Mouse (Mus musculus) CH12.LX (cell line): ENCODE measurements around the gene Acads. TPM values are rescaled to one million over a fixed set of nuclear protein-coding genes. Genes with fewer than 3 reads are reported as not detected.

Source experiments
- DNase-seq: peaks from one replicate; pipeline ENCODE4 v3.0.0-alpha.2; 2013; ENCODE audit errors: extremely low read depth
- H3K27ac ChIP-seq: 2 replicates; pipeline ENCODE4 v1.5.1; 2012; ENCODE audit warnings: low read depth, mild to moderate bottlenecking, control low read depth, moderate library complexity; ENCODE audit not compliant: insufficient read depth
- H3K27me3 ChIP-seq: replicated peaks from 2 replicates; pipeline ENCODE3; 2012; ENCODE audit warnings: inconsistent platforms
- H3K36me3 ChIP-seq, 2 experiments: replicated peaks in 1 of 2; 2 replicates each; pipeline versions ENCODE3 to v1.6.1; 2012; ENCODE audit warnings: inconsistent platforms in 1 of 2, low read length in 1 of 2, mild to moderate bottlenecking in 1 of 2, mixed read lengths in 1 of 2, moderate library complexity in 1 of 2; ENCODE audit not compliant: control insufficient read depth in 1 of 2, insufficient read depth in 1 of 2
- H3K4me1 ChIP-seq, 2 experiments: 2 replicates each; pipeline ENCODE4 v1.6.1; 2012; ENCODE audit warnings: inconsistent platforms in 1 of 2, moderate library complexity in 1 of 2; ENCODE audit not compliant: insufficient read depth in 2 of 2, control insufficient read depth in 1 of 2
- H3K4me2 ChIP-seq: 2 replicates; pipeline ENCODE4 v1.6.1; 2012; ENCODE audit warnings: low read depth, mild to moderate bottlenecking, control low read depth; ENCODE audit not compliant: poor library complexity, insufficient read depth, severe bottlenecking
- H3K4me3 ChIP-seq, 3 experiments: fragments of 150-350 bp in 1 of 3; sonication (generic) in 1 of 3; replicated peaks in 1 of 3; 2 replicates each; pipeline versions ENCODE3 to v1.5.1; 2011 to 2012; ENCODE audit warnings: low read depth in 2 of 3, low read length in 2 of 3, mild to moderate bottlenecking in 2 of 3, moderate library complexity in 2 of 3, control low read depth in 1 of 3, improper control_type of control experiment in 1 of 3, inconsistent platforms in 1 of 3, mixed read lengths in 1 of 3; ENCODE audit not compliant: poor library complexity in 1 of 3
- H3K79me2 ChIP-seq: replicated peaks from 2 replicates; pipeline ENCODE4 v1.6.1; 2012; ENCODE audit warnings: mild to moderate bottlenecking, moderate library complexity; ENCODE audit not compliant: control insufficient read depth, poor library complexity, insufficient read depth, severe bottlenecking; ENCODE audit errors: extremely low read depth
- H3K9ac ChIP-seq: 2 replicates; pipeline ENCODE4 v1.6.1; 2012; ENCODE audit warnings: low read depth, mild to moderate bottlenecking, control low read depth, moderate library complexity; ENCODE audit not compliant: insufficient read depth
- H3K9me3 ChIP-seq: replicated peaks from 2 replicates; pipeline ENCODE3; 2012; ENCODE audit warnings: low read length, inconsistent platforms, mixed read lengths
- BHLHE40 ChIP-seq: IDR thresholded peaks from 2 replicates; pipeline ENCODE4 v1.6.1; 2011; ENCODE audit warnings: mild to moderate bottlenecking, low read depth, low read length, improper control_type of control experiment
- CHD1 ChIP-seq: IDR thresholded peaks from 2 replicates; pipeline ENCODE4 v1.6.1; 2012; ENCODE audit warnings: low read depth, low read length, improper control_type of control experiment, inconsistent platforms
- CHD2 ChIP-seq: IDR thresholded peaks from 2 replicates; pipeline ENCODE4 v1.6.1; 2011; ENCODE audit warnings: low read length, improper control_type of control experiment
- ELF1 ChIP-seq: IDR thresholded peaks from 2 replicates; pipeline ENCODE4 v1.6.1; 2014; ENCODE audit warnings: low read depth, mild to moderate bottlenecking, inconsistent platforms, low read length, improper control_type of control experiment
- EP300 ChIP-seq: IDR thresholded peaks from 2 replicates; pipeline ENCODE4 v1.6.1; 2011; ENCODE audit warnings: low read length, improper control_type of control experiment
- ETS1 ChIP-seq: conservative IDR thresholded peaks from 2 replicates; pipeline ENCODE4 v1.6.1; 2012; ENCODE audit warnings: low read depth, mild to moderate bottlenecking, inconsistent platforms, low read length, improper control_type of control experiment, moderate library complexity
- GABPA ChIP-seq: IDR thresholded peaks from 2 replicates; pipeline ENCODE4 v1.6.1; 2012; ENCODE audit warnings: low read depth, low read length, improper control_type of control experiment, inconsistent platforms; ENCODE audit not compliant: insufficient replicate concordance
- HCFC1 ChIP-seq: IDR thresholded peaks from 2 replicates; pipeline ENCODE4 v1.6.1; 2012; ENCODE audit warnings: low read depth, mild to moderate bottlenecking, inconsistent platforms, low read length, improper control_type of control experiment
- IRF4 ChIP-seq: IDR thresholded peaks from 2 replicates; pipeline ENCODE4 v1.6.1; 2014; ENCODE audit warnings: low read depth, mild to moderate bottlenecking, inconsistent platforms, low read length, improper control_type of control experiment
- MAX ChIP-seq: IDR thresholded peaks from 2 replicates; pipeline ENCODE4 v1.6.1; 2011; ENCODE audit warnings: low read length, improper control_type of control experiment
- MYC ChIP-seq: IDR thresholded peaks from 2 replicates; pipeline ENCODE4 v1.6.1; 2011; ENCODE audit warnings: low read depth, mild to moderate bottlenecking, improper control_type of control experiment, low read length
- PAX5 ChIP-seq: IDR thresholded peaks from 2 replicates; pipeline ENCODE4 v1.6.1; 2012; ENCODE audit warnings: low read length, inconsistent platforms, mixed read lengths
- POLR2A ChIP-seq: IDR thresholded peaks from 2 replicates; pipeline ENCODE4 v1.6.1; 2011; ENCODE audit warnings: low read depth, mild to moderate bottlenecking, improper control_type of control experiment, low read length
- POLR2AphosphoS2 ChIP-seq: IDR thresholded peaks from 2 replicates; pipeline ENCODE4 v1.6.1; 2011; ENCODE audit warnings: low read depth, low read length, improper control_type of control experiment
- RAD21 ChIP-seq: IDR thresholded peaks from 2 replicates; pipeline ENCODE4 v1.6.1; 2011; ENCODE audit warnings: low read depth, mild to moderate bottlenecking, low read length, improper control_type of control experiment, moderate library complexity
- RCOR1 ChIP-seq: conservative IDR thresholded peaks from 2 replicates; pipeline ENCODE4 v1.6.1; 2012; ENCODE audit warnings: low read depth, mild to moderate bottlenecking, inconsistent platforms, low read length, improper control_type of control experiment
- SIN3A ChIP-seq: IDR thresholded peaks from 2 replicates; pipeline ENCODE4 v1.6.1; 2012; ENCODE audit warnings: low read length, improper control_type of control experiment, inconsistent platforms
- SMC3 ChIP-seq: IDR thresholded peaks from 2 replicates; pipeline ENCODE4 v1.6.1; 2011; ENCODE audit warnings: low read depth, low read length, improper control_type of control experiment
- TBP ChIP-seq: conservative IDR thresholded peaks from 2 replicates; pipeline ENCODE4 v1.6.1; 2011; ENCODE audit warnings: low read depth, low read length, improper control_type of control experiment
- TCF12 ChIP-seq: IDR thresholded peaks from 2 replicates; pipeline ENCODE4 v1.6.1; 2014; ENCODE audit warnings: low read depth, mild to moderate bottlenecking, inconsistent platforms, low read length, improper control_type of control experiment
- UBTF ChIP-seq: IDR thresholded peaks from 2 replicates; pipeline ENCODE4 v1.6.1; 2012; ENCODE audit warnings: low read depth, mild to moderate bottlenecking, inconsistent platforms, low read length, improper control_type of control experiment, moderate library complexity
- USF1 ChIP-seq: IDR thresholded peaks from 2 replicates; pipeline ENCODE4 v1.6.1; 2014; ENCODE audit warnings: low read depth, mild to moderate bottlenecking, inconsistent platforms, low read length, improper control_type of control experiment
- USF2 ChIP-seq: conservative IDR thresholded peaks from 2 replicates; pipeline ENCODE4 v1.6.1; 2011; ENCODE audit warnings: low read depth, low read length, improper control_type of control experiment
- ZC3H11A ChIP-seq: IDR thresholded peaks from 2 replicates; pipeline ENCODE4 v1.6.1; 2012; ENCODE audit warnings: low read depth, mild to moderate bottlenecking, inconsistent platforms, low read length, improper control_type of control experiment
- ZKSCAN1 ChIP-seq: IDR thresholded peaks from 2 replicates; pipeline ENCODE4 v1.6.1; 2012; ENCODE audit warnings: low read depth, inconsistent platforms, low read length, improper control_type of control experiment, borderline replicate concordance
- ZNF384 ChIP-seq: IDR thresholded peaks from 2 replicates; pipeline ENCODE4 v1.6.1; 2012; ENCODE audit warnings: low read depth, low read length, improper control_type of control experiment, inconsistent platforms
- dilution Hi-C: fragments of 300-500 bp; cut with MboI; formaldehyde crosslinking; loops from 2 replicates; pipeline ENCODE4 v1.14.3; 2020; ENCODE audit warnings: low sequenced_read_pairs; ENCODE audit not compliant: extremely low pct_unique_long_range_greater_than_20kb, extremely low pct_ligation_motif_present
- in situ Hi-C: fragments of 300-500 bp; cut with MboI; formaldehyde crosslinking; loops from 3 replicates; pipeline ENCODE4 v1.14.3; 2019; ENCODE audit warnings: low sequenced_read_pairs, low pct_ligation_motif_present, low pct_unique_long_range_greater_than_20kb, mixed read lengths
- polyA plus RNA-seq: library from polyadenylated mRNA; unstranded; fragments of >175 nt; gene quantifications from 2 replicates; pipeline ENCODE4 v1.2.1, GENCODE M21; 2012; ENCODE audit warnings: low read depth; ENCODE audit not compliant: insufficient read length
- total RNA-seq, 2 experiments: library from RNA; depleted of rRNA; stranded (reverse); fragments of 300-350 nt in 1 of 2; fragments of >200 nt in 1 of 2; gene quantifications; 2 replicates each; pipeline ENCODE4 v1.2.3; 2012 to 2014

Gene Acads
- total and polyA plus RNA-seq, 3 experiments = 43.0 to 57.8 (median 43.1) TPM

DNA sequence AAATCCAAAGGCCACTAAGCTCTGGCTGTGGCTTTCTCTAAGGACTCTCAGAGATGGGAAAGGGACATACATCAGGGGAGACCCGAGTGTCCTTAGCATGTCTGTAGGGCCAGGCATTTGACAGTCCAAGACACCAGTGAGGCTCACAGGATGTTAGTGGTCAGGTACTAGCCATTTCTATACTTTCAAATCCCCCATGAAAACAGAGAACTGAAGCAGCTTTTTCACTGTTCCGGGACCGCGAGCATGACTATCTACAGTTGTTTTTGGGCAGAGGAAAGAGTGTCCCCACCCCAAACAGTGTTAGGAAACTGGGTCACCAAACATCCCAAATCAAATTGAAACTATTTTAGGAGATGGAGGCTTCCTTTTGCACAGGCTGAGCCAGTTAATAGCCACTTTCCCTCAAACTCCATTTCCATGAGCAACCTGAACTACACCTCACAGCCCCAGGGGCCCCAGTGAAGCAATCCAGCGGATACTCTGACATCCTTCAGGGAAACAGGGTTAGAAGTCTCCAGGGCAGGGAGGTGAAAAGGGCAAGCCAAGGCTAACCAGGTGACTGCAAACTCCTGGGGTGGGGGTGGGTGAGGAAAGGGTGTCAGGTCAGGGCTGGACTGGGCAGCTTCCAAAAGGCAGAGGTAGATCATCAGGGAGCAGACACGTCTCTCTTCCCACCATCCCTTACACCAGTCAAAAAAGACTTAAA lies 14.4 kb upstream of the Acads start (continued):
- TF ChIP-seq CHD1 (no peak), ELF1 (no peak), ETS1 (peak; percentile 42; the same call in 1 of the 2 replicates), PAX5 (no peak), ZKSCAN1 (no peak), ZNF384 (no peak), USF2 (no peak), USF1 (no peak), SIN3A (peak; percentile 81; the same call in 1 of the 2 replicates), RAD21 (no peak), IRF4 (peak; percentile 92), ZC3H11A (no peak), TBP (no peak), CHD2 (peak; percentile 48; the same call in 1 of the 2 replicates), SMC3 (no peak), TCF12 (peak; percentile 35; the same call in 1 of the 2 replicates), GABPA (no peak), HCFC1 (no peak; the same call in 1 of the 2 replicates)

DNA sequence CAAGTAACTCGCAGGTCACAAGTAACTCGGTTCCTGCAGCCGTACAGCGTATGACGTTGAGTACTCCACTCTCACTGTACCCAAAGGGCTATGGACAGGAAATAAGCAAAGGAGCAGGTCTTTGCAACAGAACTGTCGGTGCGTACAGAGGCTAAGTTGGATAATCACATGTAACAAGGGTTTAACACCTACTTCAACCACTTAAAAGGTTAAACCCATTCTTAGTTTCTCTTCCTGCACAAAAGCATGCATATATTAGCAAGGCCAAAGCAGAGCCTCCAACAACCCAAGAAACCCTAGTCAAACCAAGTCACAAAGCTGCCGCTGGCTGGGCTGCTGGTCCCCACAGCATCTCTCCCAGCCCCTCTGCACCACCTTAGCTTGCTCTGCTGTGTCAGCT lies 13.3 kb upstream of the Acads start:
- TF ChIP-seq POLR2AphosphoS2 (no peak), ELF1 (peak; percentile 53), UBTF (0 out of 2 replicates have a peak, but pooled peaks have one; percentile 3), POLR2A (peak; percentile 33; the same call in 1 of the 2 replicates), BHLHE40 (peak; percentile 50), RCOR1 (no peak), SIN3A (peak; percentile 65), MYC (peak; percentile 56; the same call in 1 of the 2 replicates), MAX (peak; percentile 57), EP300 (peak; percentile 45; the same call in 1 of the 2 replicates)
- in situ Hi-C loops (no loop called here), dilution Hi-C loops (no loop called here)
- no peak for DNase-seq
- peaks cover 19% of the 10 kb centered on the region; the same call in 1 of the 2 replicates for H3K79me2 ChIP-seq
- peak overlapping the region; percentile 79 for H3K27ac ChIP-seq
- H3K4me1 ChIP-seq = peaks cover 5 to 33% of the 10 kb centered on the region in 2 experiments
- peaks cover 20 to 35% of the 10 kb centered on the region in 2 experiments for H3K36me3 ChIP-seq
- peak overlapping the region; percentile 86 for H3K4me2 ChIP-seq
- H3K9ac ChIP-seq = no peak overlapping the region
- H3K27me3 ChIP-seq = peaks cover 8% of the 10 kb centered on the region
- H3K9me3 ChIP-seq = peaks cover 3% of the 10 kb centered on the region
- peak overlapping the region in 1 of 3 experiments; percentile 34 for H3K4me3 ChIP-seq
